Mouse (Mus musculus) spleen, adult 2 months (tissue): ENCODE measurements around the gene Emc3. TPM values are rescaled to one million over a fixed set of nuclear protein-coding genes. Genes with fewer than 3 reads are reported as not detected.

Experiments used
- DNase-seq, 2 experiments: peaks; one replicate each; pipeline versions ENCODE4 v3.0.0 to v3.0.0-alpha.2; 2012 to 2021; ENCODE audit warnings: low spot score in 2 of 2, low read depth in 1 of 2
- H3K27ac ChIP-seq: fragments of 200-500 bp; 2 replicates; pipeline ENCODE4 v1.5.1; 2012; ENCODE audit warnings: low read length, inconsistent platforms; ENCODE audit not compliant: insufficient read depth
- H3K27me3 ChIP-seq: fragments of 200-500 bp; 2 replicates; pipeline ENCODE4 v1.6.1; 2012; ENCODE audit warnings: mild to moderate bottlenecking, moderate library complexity, low read length, inconsistent platforms; ENCODE audit not compliant: control insufficient read depth, insufficient read depth
- H3K36me3 ChIP-seq: fragments of 200-500 bp; 2 replicates; pipeline ENCODE4 v1.6.1; 2012; ENCODE audit warnings: mild to moderate bottlenecking, low read length, inconsistent platforms; ENCODE audit not compliant: control insufficient read depth, insufficient read depth
- H3K4me1 ChIP-seq: fragments of 200-500 bp; 2 replicates; pipeline ENCODE4 v1.6.1; 2011; ENCODE audit warnings: inconsistent platforms; ENCODE audit not compliant: control insufficient read depth, insufficient read depth, insufficient read length
- H3K4me3 ChIP-seq: fragments of 200-500 bp; 2 replicates; pipeline ENCODE4 v1.5.1; 2011; ENCODE audit warnings: mild to moderate bottlenecking, inconsistent platforms; ENCODE audit not compliant: insufficient read depth, insufficient read length; ENCODE audit errors: extremely low read depth
- CTCF ChIP-seq: fragments of 200-500 bp; IDR thresholded peaks from 2 replicates; pipeline ENCODE4 v1.5.1; 2011; ENCODE audit warnings: mild to moderate bottlenecking, inconsistent platforms; ENCODE audit not compliant: insufficient read depth, insufficient read length, insufficient replicate concordance; ENCODE audit errors: extremely low read depth
- POLR2A ChIP-seq: fragments of 200-500 bp; IDR thresholded peaks from 2 replicates; pipeline ENCODE4 v1.6.1; 2011; ENCODE audit warnings: low read depth, low read length, inconsistent platforms
- WGBS: fragments of 180-500 bp; shearing (Covaris S2); methylation state at CpG from one replicate; pipeline ENCODE4 v1.1.7; 2018; 5-methylcytosine and 5-hydroxymethylcytosine counted together
- polyA plus RNA-seq: library from polyadenylated mRNA; depleted of rRNA; stranded (reverse); fragments of >200 nt; gene quantifications from 2 replicates; pipeline ENCODE4 v1.2.3, GENCODE M21; 2012

The Emc3 gene
- polyA plus RNA-seq, 1 experiment, result 18.2 TPM

GRCm38 (mm10) chr6:113499346-113499745 is 32.1 kb downstream of the Emc3 start:
- H3K4me3 ChIP-seq, result no peak overlapping the region
- no peak for TF ChIP-seq CTCF
- TF ChIP-seq POLR2A, result no peak
- DNase-seq, result no peak
- no peaks in the 10 kb centered on the region for H3K27me3 ChIP-seq
- H3K4me1 ChIP-seq, result peaks cover 8% of the 10 kb centered on the region
- H3K27ac ChIP-seq, result peak overlapping the region; percentile 15; the same call in 1 of the 2 replicates
- 25% methylated on average over 6 of the region's 6 CpGs for WGBS
- no peaks in the 10 kb centered on the region for H3K36me3 ChIP-seq

- WGBS, result 61% methylated on average over 28 of the region's 28 CpGs
- peak overlapping the region; percentile 44 for H3K27ac ChIP-seq
- peak overlapping the region; percentile 55; the same call in 1 of the 2 replicates for H3K4me3 ChIP-seq
- no peaks in the 10 kb centered on the region for H3K27me3 ChIP-seq
- DNase-seq, result no peak
- H3K36me3 ChIP-seq, result no peaks in the 10 kb centered on the region
- TF ChIP-seq CTCF (no peak), POLR2A (no peak)
- H3K4me1 ChIP-seq, result peaks cover 8% of the 10 kb centered on the region
Observed at GRCm38 (mm10) chr6:113495071-113495675, 36.3 kb downstream of the Emc3 start.

GRCm38 (mm10) chr6:113494258-113494788 is 37.1 kb downstream of the Emc3 start:
- DNase-seq, result peak; percentile 76 to 84
- Histone ChIP-seq H3K27me3 (no peaks in the 10 kb centered on the region), H3K4me1 (peaks cover 8% of the 10 kb centered on the region), H3K4me3 (peak overlapping the region; percentile 55), H3K36me3 (no peaks in the 10 kb centered on the region), H3K27ac (peak overlapping the region; percentile 66)
- TF ChIP-seq POLR2A, result peak; percentile 5
- peak; percentile 87 for TF ChIP-seq CTCF
- WGBS, result 2% methylated on average over 53 of the region's 54 CpGs

GRCm38 (mm10) chr6:113492101-113492864 is 39.2 kb downstream of the Emc3 start:
- Histone ChIP-seq H3K36me3 (peaks cover 2% of the 10 kb centered on the region; the same call in 1 of the 2 replicates), H3K4me1 (peaks cover 8% of the 10 kb centered on the region), H3K27me3 (no peaks in the 10 kb centered on the region), H3K4me3 (no peak overlapping the region), H3K27ac (no peak overlapping the region)
- TF ChIP-seq CTCF (no peak), POLR2A (no peak)
- no peak for DNase-seq
- 93% methylated on average over 24 of the region's 24 CpGs for WGBS

- Histone ChIP-seq H3K4me1 (no peaks in the 10 kb centered on the region; the same call in 1 of the 2 replicates), H3K4me3 (no peak overlapping the region), H3K36me3 (peaks cover 2% of the 10 kb centered on the region; the same call in 1 of the 2 replicates), H3K27me3 (no peaks in the 10 kb centered on the region), H3K27ac (no peak overlapping the region)
- no peak for DNase-seq
- 96% methylated on average over 14 of the region's 14 CpGs for WGBS
- TF ChIP-seq POLR2A (no peak), CTCF (no peak)
Observed at GRCm38 (mm10) chr6:113489410-113489809, 42.0 kb downstream of the Emc3 start.

- peaks cover 11% of the 10 kb centered on the region for H3K4me1 ChIP-seq
- H3K27ac ChIP-seq, result no peak overlapping the region
- no peak for DNase-seq
- no peak for TF ChIP-seq CTCF
- no peak for TF ChIP-seq POLR2A
- no peaks in the 10 kb centered on the region for H3K27me3 ChIP-seq
- no peak overlapping the region for H3K4me3 ChIP-seq
- H3K36me3 ChIP-seq, result peaks cover 2% of the 10 kb centered on the region; the same call in 1 of the 2 replicates
- 38% methylated on average over 7 of the region's 7 CpGs for WGBS
Observed at GRCm38 (mm10) chr6:113487125-113487576, 44.3 kb downstream of the Emc3 start.

GRCm38 (mm10) chr6:113483729-113484128 is 47.7 kb downstream of the Emc3 start:
- Histone ChIP-seq H3K27me3 (no peaks in the 10 kb centered on the region), H3K4me3 (peak overlapping the region; percentile 67), H3K36me3 (peaks cover 2% of the 10 kb centered on the region; the same call in 1 of the 2 replicates), H3K27ac (no peak overlapping the region), H3K4me1 (peaks cover 12% of the 10 kb centered on the region)
- TF ChIP-seq CTCF (no peak), POLR2A (no peak)
- DNase-seq, result no peak
- 19% methylated on average over 10 of the region's 10 CpGs for WGBS
